In genomic region chr5:111675673-111676261, GRCm38 (mm10) we compare ENCODE assay signal across 9 mouse cellular contexts. TPM values are rescaled to one million over a fixed set of nuclear protein-coding genes. Genes with fewer than 3 reads are reported as not detected.
DNase-seq lines count a peak whose midpoint lies in the region; ATAC-seq and TF ChIP-seq lines count a peak whose summit lies in the region.
"Had no signal": no experiment of that assay in that cellular context is flagged by ENCODE, and none has a peak within 500 bp of the region (broad histone marks: within the 10 kb centered on the region; RNA-seq: fewer than 3 reads in every experiment).

No protein-coding gene starts in this region.

- no peak overlapping the region for H3K4me3 ChIP-seq in embryonic facial prominence, embryonic 14.5 days (ENCODE audit: low read depth, low read length)
- H3K4me3 ChIP-seq in heart, embryonic 11.5 days (ENCODE audit: low read depth, low read length) = no peak overlapping the region
- no peak overlapping the region for H3K4me3 ChIP-seq in stomach, postnatal 0 days (ENCODE audit: low read depth, low read length)

- no peak for TF ChIP-seq EP300 in stomach, postnatal 0 days (optimal IDR thresholded peaks at IDR 0.05)

- TF ChIP-seq CTCF in stomach, postnatal 0 days (IDR thresholded peaks at IDR 0.05; ENCODE audit: low read depth) = peak; percentile 69

- H3K27me3 ChIP-seq in embryonic facial prominence, embryonic 14.5 days (replicated peaks; ENCODE audit: control insufficient read depth, insufficient read depth, low read length) = no peaks in the 10 kb centered on the region
- H3K27me3 ChIP-seq in heart, embryonic 11.5 days (ENCODE audit: control insufficient read depth, insufficient read depth, low read length) = peaks cover 8% of the 10 kb centered on the region
- no peaks in the 10 kb centered on the region for H3K27me3 ChIP-seq in stomach, postnatal 0 days (ENCODE audit: control insufficient read depth, insufficient read depth, low read length)

- DNase-seq in left cerebral cortex, postnatal 4 days = peak; percentile 69
- no peak for DNase-seq in left cerebral cortex, postnatal 25 days (ENCODE audit: low spot score in 2 of 2)
- DNase-seq in embryonic facial prominence, embryonic 14.5 days (ENCODE audit: low spot score) = peak; percentile 95
- DNase-seq in kidney, adult 9 months = peak; percentile 67
- DNase-seq in lung, postnatal 10 days = peak; percentile 92
- DNase-seq in stomach, postnatal 0 days (ENCODE audit: low spot score) = peak; percentile 80

- H3K27ac ChIP-seq in embryonic facial prominence, embryonic 14.5 days (replicated peaks; ENCODE audit: low read depth, low read length) = peak overlapping the region; percentile 69
- peak overlapping the region; percentile 66 for H3K27ac ChIP-seq in heart, embryonic 11.5 days (ENCODE audit: low read depth, low read length)
- peak overlapping the region; percentile 79 for H3K27ac ChIP-seq in stomach, postnatal 0 days (replicated peaks)

- ATAC-seq in embryonic facial prominence, embryonic 14.5 days (ENCODE audit: low read depth) = peak; percentile 84
- peak; percentile 56 for ATAC-seq in heart, embryonic 11.5 days (replicated peaks; ENCODE audit: insufficient number of reproducible peaks, low FRiP score, low TSS enrichment)
- peak; percentile 79 for ATAC-seq in stomach, postnatal 0 days (ENCODE audit: low FRiP score, low TSS enrichment)
- ATAC-seq in monocyte, adult 5-6 weeks (replicated peaks; ENCODE audit: insufficient number of reproducible peaks, low FRiP score, low TSS enrichment, poor library complexity, severe bottlenecking) = no peak

- intact Hi-C loops in left cerebral cortex, postnatal 4 days (cut with DNase I) = no loop called here
- intact Hi-C loops in left cerebral cortex, postnatal 25 days (cut with DNase I) = no loop called here

- no peak overlapping the region for H3K4me2 ChIP-seq in embryonic facial prominence, embryonic 14.5 days (ENCODE audit: low read depth, low read length)
- no peak overlapping the region for H3K4me2 ChIP-seq in heart, embryonic 11.5 days
- H3K4me2 ChIP-seq in stomach, postnatal 0 days (replicated peaks; ENCODE audit: low read depth) = no peak overlapping the region

- H3K9ac ChIP-seq in embryonic facial prominence, embryonic 14.5 days (ENCODE audit: low read depth, low read length) = no peak overlapping the region
- H3K9ac ChIP-seq in heart, embryonic 11.5 days (ENCODE audit: low read depth, low read length) = no peak overlapping the region
- no peak overlapping the region; the same call in 1 of the 2 replicates for H3K9ac ChIP-seq in stomach, postnatal 0 days (ENCODE audit: low read length)

- no peaks in the 10 kb centered on the region for H3K9me3 ChIP-seq in embryonic facial prominence, embryonic 14.5 days (ENCODE audit: control insufficient read depth, low read length)
- H3K9me3 ChIP-seq in heart, embryonic 11.5 days (replicated peaks; ENCODE audit: control insufficient read depth, low read length) = no peaks in the 10 kb centered on the region
- H3K9me3 ChIP-seq in stomach, postnatal 0 days (ENCODE audit: control insufficient read depth, low read length) = no peaks in the 10 kb centered on the region

- H3K4me1 ChIP-seq in embryonic facial prominence, embryonic 14.5 days (ENCODE audit: control insufficient read depth, insufficient read depth, low read length) = peaks cover 38% of the 10 kb centered on the region
- peaks cover 10% of the 10 kb centered on the region for H3K4me1 ChIP-seq in heart, embryonic 11.5 days (ENCODE audit: control insufficient read depth, insufficient read depth, low read length)
- H3K4me1 ChIP-seq in stomach, postnatal 0 days (replicated peaks; ENCODE audit: control insufficient read depth, insufficient read depth) = 0 out of 2 replicates have a peak, but pooled peaks cover 5% of the 10 kb centered on the region

- 2% methylated on average over 8 of the region's 8 CpGs for WGBS in embryonic facial prominence, embryonic 14.5 days
- 7% methylated on average over 8 of the region's 8 CpGs for WGBS in heart, embryonic 11.5 days (ENCODE audit: insufficient replicate concordance)
- 3% methylated on average over 8 of the region's 8 CpGs for WGBS in stomach, postnatal 0 days

- no peaks in the 10 kb centered on the region for H3K36me3 ChIP-seq in embryonic facial prominence, embryonic 14.5 days (ENCODE audit: control insufficient read depth, insufficient read depth, low read length)
- no peaks in the 10 kb centered on the region for H3K36me3 ChIP-seq in heart, embryonic 11.5 days (ENCODE audit: control insufficient read depth, insufficient read depth, low read length)
- H3K36me3 ChIP-seq in stomach, postnatal 0 days (ENCODE audit: control insufficient read depth, insufficient read depth, low read length) = no peaks in the 10 kb centered on the region

RNA-seq across cellular contexts. Expression of gene Gm26897, which starts 58.0 kb away (rescaled TPM):
- total RNA-seq in left cerebral cortex, postnatal 4 days (2021) = not detected
- not detected for total RNA-seq in left cerebral cortex, postnatal 25 days (2021)
- not detected in 2 replicates for polyA plus RNA-seq in embryonic facial prominence, embryonic 14.5 days (2014; fragmentation: Nextera tagmentation; extraction: Ambion mirVana)
- polyA plus RNA-seq in heart, embryonic 11.5 days (2014; fragmentation: Nextera tagmentation; extraction: Ambion mirVana) = not detected in 2 replicates
- not detected in 2 replicates for polyA plus RNA-seq in stomach, postnatal 0 days (2015; fragmentation: Nextera tagmentation; extraction: Ambion mirVana)
- total RNA-seq in monocyte, adult 5-6 weeks (2017) = not detected in 3 replicates
- total RNA-seq: layer of hippocampus, postnatal 14 days had no signal

Comparison
In these comparisons a context has a peak if more than half of its experiments do, and no peak if none do; other contexts are left out.
1. DNase-seq: peak in left cerebral cortex, postnatal 4 days (single experiment), embryonic facial prominence, embryonic 14.5 days (single experiment), kidney, adult 9 months (single experiment), lung, postnatal 10 days (single experiment) and stomach, postnatal 0 days (single experiment); none in left cerebral cortex, postnatal 25 days (0 of 2).
2. Peak in every context shown above with its lines, with median percentiles within 50 percentile points of each other: H3K27ac ChIP-seq.